Mouse (Mus musculus): ENCODE data around the gene Gsto1.

The Gsto1 gene

GRCm38 (mm10) chr19:47857957-47858942 lies 3.5 kb downstream of the Gsto1 start:
- DNase-seq (ENCODE audit: inconsistent age in 2 of 2, low spot score in 1 of 2), result no peak

GRCm38 (mm10) chr19:47859180-47859579 lies 4.4 kb downstream of the Gsto1 start:
- DNase-seq (ENCODE audit: inconsistent age in 2 of 2, low spot score in 1 of 2), result no peak

DNA sequence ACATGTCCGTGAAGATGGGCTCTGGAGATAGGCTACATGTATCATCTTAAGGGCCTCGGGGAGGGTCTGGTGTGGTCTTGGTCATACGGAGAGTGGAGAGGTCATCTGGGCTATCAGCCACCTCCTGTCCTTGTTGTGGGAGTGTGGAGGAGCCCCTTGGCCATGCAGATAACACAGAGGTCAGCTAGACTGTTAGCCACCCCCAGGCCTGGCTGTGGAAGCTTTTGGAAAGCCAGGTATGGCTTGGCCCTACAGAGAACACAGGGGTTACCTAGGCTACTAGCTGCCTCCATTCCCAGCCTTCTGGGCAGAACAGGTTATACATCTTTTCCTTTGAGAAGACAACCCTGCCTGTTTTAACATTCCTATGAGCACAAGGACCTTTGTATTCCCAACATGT lies 7.8 kb downstream of the Gsto1 start:
- no peak for DNase-seq (ENCODE audit: inconsistent age in 2 of 2, low spot score in 1 of 2)

GRCm38 (mm10) chr19:47864051-47864450 lies 9.3 kb downstream of the Gsto1 start:
- no peak for DNase-seq (ENCODE audit: inconsistent age in 2 of 2, low spot score in 1 of 2)

DNA sequence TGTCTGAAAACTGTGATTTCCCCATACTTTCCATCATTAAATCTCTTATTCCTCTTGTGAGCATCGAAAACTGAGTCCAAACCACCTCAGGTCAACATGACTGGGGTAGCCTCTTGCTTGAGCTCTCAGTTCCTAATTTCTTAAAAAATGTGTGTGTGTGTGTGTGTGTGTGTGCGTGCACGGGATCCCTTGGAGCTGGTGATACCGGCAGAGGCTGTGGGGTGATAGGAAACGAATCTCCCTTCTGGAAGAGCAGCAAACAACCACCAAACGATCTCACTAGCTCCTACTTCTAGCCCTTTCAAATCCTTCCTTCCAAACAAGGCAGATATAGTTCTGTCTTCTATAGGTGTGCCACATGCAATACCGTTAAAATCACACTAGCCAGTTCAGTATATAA lies 10.0 kb downstream of the Gsto1 start:
- no peak for DNase-seq (ENCODE audit: inconsistent age in 2 of 2, low spot score in 1 of 2)

DNA sequence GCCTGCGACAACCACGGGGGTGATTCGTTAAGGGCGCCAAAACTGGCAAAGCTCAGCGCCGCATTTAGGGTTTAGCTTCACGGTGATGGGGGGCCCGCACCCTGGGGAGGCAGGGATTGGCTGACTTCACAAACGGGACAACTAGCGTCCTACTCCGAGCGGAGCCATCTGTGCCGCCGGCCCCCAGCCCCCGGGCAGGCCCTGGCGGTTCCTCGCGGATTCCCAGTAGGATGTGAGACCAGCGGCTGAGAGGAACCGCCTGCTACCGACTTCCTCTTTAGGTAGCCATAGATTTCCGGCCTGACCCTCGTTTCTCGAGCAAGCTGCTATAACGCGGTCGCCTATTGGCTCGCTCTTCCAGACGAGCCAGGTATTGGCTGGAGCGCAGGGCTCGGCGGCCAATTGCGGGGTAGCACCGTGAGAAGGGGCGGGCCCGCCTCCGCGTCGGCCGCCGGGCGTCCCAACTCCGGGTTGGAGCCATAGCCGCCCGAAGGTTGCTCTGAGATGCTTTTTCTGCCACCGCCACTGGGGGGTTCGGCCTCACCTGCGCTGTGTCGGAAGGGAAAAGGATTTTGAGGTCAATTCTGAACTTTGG lies 10.7 kb downstream of the Gsto1 start, which contains the start of gene Gsto2:
Gsto2 (plus strand) TSS at position 182 of the 595 bp plus-strand sequence.
- peak; percentile 96 to 97 for DNase-seq (ENCODE audit: inconsistent age in 2 of 2, low spot score in 1 of 2)

DNA sequence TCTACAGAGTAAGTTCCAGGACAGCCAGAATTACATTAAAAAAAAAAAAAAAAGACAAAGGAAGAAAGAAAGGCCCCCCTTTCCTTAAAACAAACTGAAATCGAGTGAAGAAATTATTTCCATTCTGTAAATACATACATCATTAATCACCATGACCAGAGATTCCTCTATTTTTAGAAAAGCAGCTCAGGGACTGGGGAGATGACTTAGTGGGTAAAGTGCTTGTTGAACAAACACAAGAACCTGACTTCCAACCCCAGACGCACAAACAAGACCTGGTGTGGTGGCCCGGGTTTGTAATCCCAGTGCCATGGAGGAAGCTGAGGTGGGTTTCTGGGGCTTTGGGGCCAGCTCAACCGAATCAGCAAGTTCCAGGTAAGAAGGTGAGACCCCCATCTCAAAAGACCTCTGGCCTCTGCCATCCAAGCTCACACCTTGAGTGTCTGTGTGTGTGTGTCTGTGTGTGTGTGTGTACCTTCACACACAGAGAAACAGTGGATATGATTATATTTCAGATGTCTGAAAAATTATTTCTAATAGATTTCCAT lies 12.9 kb downstream of the Gsto1 start:
- DNase-seq (ENCODE audit: inconsistent age in 2 of 2, low spot score in 1 of 2), result no peak

GRCm38 (mm10) chr19:47868951-47869350 lies 14.2 kb downstream of the Gsto1 start:
- DNase-seq (ENCODE audit: inconsistent age in 2 of 2, low spot score in 1 of 2), result no peak

DNA sequence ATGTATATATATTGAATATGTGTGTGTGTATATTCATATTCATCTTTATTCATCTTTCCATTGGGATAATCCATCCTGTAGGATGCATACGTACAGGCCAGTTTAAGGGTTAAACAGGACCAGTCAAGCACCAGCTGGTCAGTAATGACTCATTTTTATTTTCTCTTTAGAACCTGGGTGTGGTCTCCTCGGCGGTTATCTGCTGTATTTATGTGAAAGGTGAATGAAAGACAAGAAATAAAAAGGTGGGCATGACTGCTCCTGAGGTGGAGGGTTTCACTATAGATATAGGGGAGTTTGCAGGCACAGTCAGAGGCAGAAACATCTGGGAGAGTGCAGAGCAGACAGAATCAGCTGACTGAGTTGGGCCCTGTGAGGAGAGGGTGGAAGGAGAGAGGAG lies 14.7 kb downstream of the Gsto1 start:
- no peak for DNase-seq (ENCODE audit: inconsistent age in 2 of 2, low spot score in 1 of 2)

GRCm38 (mm10) chr19:47870102-47870666 lies 15.4 kb downstream of the Gsto1 start:
- no peak for DNase-seq (ENCODE audit: inconsistent age in 2 of 2, low spot score in 1 of 2)

DNA sequence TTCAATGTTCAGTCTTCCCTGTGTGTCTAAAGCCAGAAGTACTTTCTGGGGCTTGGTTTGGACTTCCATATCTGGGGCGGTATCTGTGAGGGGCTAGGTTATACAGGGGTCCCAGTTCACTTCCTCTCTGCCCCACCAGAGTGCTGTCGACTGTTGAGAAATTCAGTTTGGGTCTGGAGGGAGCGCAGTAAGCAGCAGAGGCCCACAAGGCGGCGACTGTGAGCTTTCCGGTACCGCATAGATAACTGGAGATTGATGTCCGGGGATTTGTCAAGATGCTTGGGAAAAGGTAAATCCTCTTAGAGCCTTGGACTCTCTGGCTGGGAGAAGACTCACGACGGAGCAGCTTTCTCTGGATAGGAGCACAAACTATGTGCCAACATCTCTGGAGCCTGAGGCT lies 16.7 kb downstream of the Gsto1 start:
- no peak for DNase-seq (ENCODE audit: inconsistent age in 2 of 2, low spot score in 1 of 2)

DNA sequence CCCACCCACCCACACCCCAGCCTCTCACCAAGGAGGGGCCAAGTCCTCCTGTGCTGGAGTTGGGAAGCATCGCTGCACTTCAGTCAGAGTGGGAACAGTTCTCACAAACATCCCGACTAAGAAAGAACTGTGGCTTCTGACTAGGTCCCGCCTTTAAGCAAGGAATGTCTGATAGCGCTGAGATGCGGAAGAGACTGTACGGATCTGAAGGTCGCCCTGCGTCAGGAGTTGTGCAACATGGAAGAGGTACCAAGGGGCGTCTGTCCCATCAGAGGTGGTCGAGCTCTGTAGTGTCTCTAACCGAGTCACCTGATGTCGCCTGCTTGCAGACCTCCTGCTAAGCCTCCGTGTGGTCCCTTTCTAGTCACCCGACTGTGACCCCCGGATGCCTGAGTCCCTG lies 21.5 kb downstream of the Gsto1 start:
- no peak for DNase-seq (ENCODE audit: inconsistent age in 2 of 2, low spot score in 1 of 2)

DNA sequence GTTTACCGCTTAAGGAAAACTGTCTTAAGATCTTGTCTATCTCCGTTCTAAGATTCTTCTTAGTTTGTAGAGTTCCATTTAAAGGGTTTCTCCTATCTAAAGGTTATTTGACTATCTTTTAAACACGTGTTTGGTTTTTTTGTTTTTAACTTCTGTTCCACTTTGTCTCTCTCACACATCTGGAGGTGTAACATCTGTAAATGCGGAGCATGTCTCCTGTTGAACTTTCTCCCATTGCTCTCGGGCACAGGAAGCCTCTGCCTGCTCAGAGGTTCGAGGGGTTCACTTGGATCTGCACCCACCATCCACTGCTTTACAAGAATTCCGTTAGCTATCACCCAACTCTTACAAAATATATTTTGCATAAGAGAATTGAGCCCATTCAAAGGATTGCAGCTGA lies 26.8 kb downstream of the Gsto1 start:
- DNase-seq (ENCODE audit: inconsistent age in 2 of 2, low spot score in 1 of 2), result no peak

GRCm38 (mm10) chr19:47882151-47882881 lies 27.5 kb downstream of the Gsto1 start:
- DNase-seq (ENCODE audit: inconsistent age in 2 of 2, low spot score in 1 of 2), result peak; percentile 77 to 91

- DNase-seq (ENCODE audit: inconsistent age in 2 of 2, low spot score in 1 of 2), result no peak
Measured at GRCm38 (mm10) chr19:47882882-47883254, 28.1 kb downstream of the Gsto1 start.

- no peak for DNase-seq (ENCODE audit: inconsistent age in 2 of 2, low spot score in 1 of 2)
Measured at GRCm38 (mm10) chr19:47884296-47885085, 29.7 kb downstream of the Gsto1 start.

- no peak for DNase-seq (ENCODE audit: inconsistent age in 2 of 2, low spot score in 1 of 2)
Measured at GRCm38 (mm10) chr19:47885191-47885743, 30.5 kb downstream of the Gsto1 start.

GRCm38 (mm10) chr19:47885886-47886285 lies 31.1 kb downstream of the Gsto1 start:
- no peak for DNase-seq (ENCODE audit: inconsistent age in 2 of 2, low spot score in 1 of 2)

GRCm38 (mm10) chr19:47886617-47887016 lies 31.8 kb downstream of the Gsto1 start:
- peak; percentile 63 to 80 for DNase-seq (ENCODE audit: inconsistent age in 2 of 2, low spot score in 1 of 2)

- peak in 1 of 2 experiments; percentile 26 for DNase-seq (ENCODE audit: inconsistent age in 2 of 2, low spot score in 1 of 2)
Measured at GRCm38 (mm10) chr19:47887417-47887816, 32.6 kb downstream of the Gsto1 start.
